Comparison of ENCODE assay signal across 25 mouse cellular contexts in the genomic region with DNA sequence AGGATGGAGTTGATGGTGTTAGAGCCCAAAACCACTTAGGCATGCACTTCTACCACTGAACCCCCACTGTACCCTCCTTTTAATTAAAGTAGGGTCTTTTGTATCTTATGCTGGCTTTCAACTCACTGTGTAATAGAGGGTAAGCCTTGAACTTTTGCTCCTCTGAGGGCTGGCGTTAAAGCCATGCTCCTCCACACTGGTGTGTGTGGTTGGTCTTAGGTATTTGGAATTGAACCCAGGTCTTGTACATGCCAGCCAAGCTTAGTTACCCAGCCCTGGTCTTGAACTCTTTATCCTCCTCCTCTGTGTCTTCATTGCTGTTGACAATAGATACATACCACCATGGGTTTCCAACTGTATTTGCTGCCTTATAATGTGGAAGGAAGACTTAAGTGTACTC. TPM values are rescaled to one million over a fixed set of nuclear protein-coding genes. Genes with fewer than 3 reads are reported as not detected.
DNase-seq lines count a peak whose midpoint lies in the region; ATAC-seq and TF ChIP-seq lines count a peak whose summit lies in the region.
"Had no signal": no experiment of that assay in that cellular context is flagged by ENCODE, and none has a peak within 500 bp of the region (broad histone marks: within the 10 kb centered on the region; RNA-seq: fewer than 3 reads in every experiment).

No protein-coding gene starts in this region.

- no peaks in the 10 kb centered on the region for H3K9me3 ChIP-seq in kidney, embryonic 15.5 days (replicated peaks)
- H3K9me3 ChIP-seq in lung, embryonic 16.5 days (ENCODE audit: control insufficient read depth, low read length), result no peaks in the 10 kb centered on the region
- H3K9me3 ChIP-seq: forebrain, embryonic 10.5 days; forebrain, embryonic 13.5 days; heart, embryonic 10.5 days; heart, embryonic 13.5 days had no signal

- no peak overlapping the region for H3K4me3 ChIP-seq in heart, adult 2 months
- no peak overlapping the region for H3K4me3 ChIP-seq in kidney, embryonic 15.5 days (replicated peaks)
- no peak overlapping the region for H3K4me3 ChIP-seq in lung, embryonic 16.5 days (ENCODE audit: low read length)
- H3K4me3 ChIP-seq in bone marrow macrophage, adult 2 months (ENCODE audit: insufficient read depth, low read length), result no peak overlapping the region
- H3K4me3 ChIP-seq: forebrain, embryonic 10.5 days; forebrain, embryonic 13.5 days; gastrocnemius, adult 2 months; heart, embryonic 10.5 days; heart, embryonic 13.5 days had no signal

- peaks cover 7% of the 10 kb centered on the region for H3K4me1 ChIP-seq in heart, adult 2 months (ENCODE audit: control insufficient read depth, insufficient read depth, low read length)
- peaks cover 43% of the 10 kb centered on the region for H3K4me1 ChIP-seq in kidney, embryonic 15.5 days
- peaks cover 29% of the 10 kb centered on the region for H3K4me1 ChIP-seq in lung, embryonic 16.5 days (replicated peaks; ENCODE audit: control insufficient read depth, insufficient read depth, low read length)
- peaks cover 29% of the 10 kb centered on the region for H3K4me1 ChIP-seq in bone marrow macrophage, adult 2 months (ENCODE audit: control insufficient read depth, insufficient read depth, low read length)

- H3K4me2 ChIP-seq in kidney, embryonic 15.5 days, result no peak overlapping the region
- H3K4me2 ChIP-seq in lung, embryonic 16.5 days (ENCODE audit: low read depth, low read length), result no peak overlapping the region
- H3K4me2 ChIP-seq: forebrain, embryonic 13.5 days; heart, embryonic 13.5 days; hindbrain, embryonic 14.5 days had no signal

- no peak overlapping the region for H3K9ac ChIP-seq in heart, adult 2 months (ENCODE audit: low read depth, low read length)
- no peak overlapping the region for H3K9ac ChIP-seq in kidney, embryonic 15.5 days
- no peak overlapping the region for H3K9ac ChIP-seq in lung, embryonic 16.5 days (ENCODE audit: low read length)
- H3K9ac ChIP-seq: forebrain, embryonic 13.5 days; heart, embryonic 13.5 days; hindbrain, embryonic 14.5 days had no signal

- TF ChIP-seq EP300 in heart, adult 2 months (IDR thresholded peaks at IDR 0.05; ENCODE audit: insufficient read depth, low read depth, low read length), result no peak

- peaks cover 2% of the 10 kb centered on the region; the same call in 1 of the 2 replicates for H3K36me3 ChIP-seq in heart, adult 2 months (ENCODE audit: control insufficient read depth, insufficient read depth, low read length)
- H3K36me3 ChIP-seq in kidney, embryonic 15.5 days, result no peaks in the 10 kb centered on the region
- no peaks in the 10 kb centered on the region for H3K36me3 ChIP-seq in lung, embryonic 16.5 days (ENCODE audit: control insufficient read depth, insufficient read depth, low read length)
- H3K36me3 ChIP-seq: forebrain, embryonic 10.5 days; heart, embryonic 10.5 days; heart, embryonic 13.5 days had no signal

- intact Hi-C loops in heart, adult 2 months (cut with DNase I), result no loop called here

- no peak for ATAC-seq in kidney, embryonic 15.5 days (replicated peaks; ENCODE audit: low FRiP score)
- ATAC-seq in lung, embryonic 16.5 days (ENCODE audit: low read depth), result peak; percentile 1; the same call in 1 of the 2 replicates
- ATAC-seq: activated CD4-positive, CD25-positive, alpha-beta regulatory T cell, adult 4 months; forebrain, embryonic 13.5 days; forebrain, embryonic 16.5 days had no signal

- no peak for TF ChIP-seq CTCF in heart, adult 2 months (IDR thresholded peaks at IDR 0.05)
- no peak for TF ChIP-seq CTCF in bone marrow macrophage, adult 2 months (IDR thresholded peaks at IDR 0.05; ENCODE audit: low read depth, low read length)

- H3K27ac ChIP-seq in heart, adult 2 months, result no peak overlapping the region
- peak overlapping the region; percentile 81; the same call in 1 of the 2 replicates for H3K27ac ChIP-seq in kidney, embryonic 15.5 days
- H3K27ac ChIP-seq in lung, embryonic 16.5 days (ENCODE audit: low read length), result peak overlapping the region; percentile 77
- H3K27ac ChIP-seq in bone marrow macrophage, adult 2 months (ENCODE audit: insufficient read depth, low read depth, low read length), result peak overlapping the region; percentile 47
- H3K27ac ChIP-seq: forebrain, embryonic 10.5 days; forebrain, embryonic 13.5 days; gastrocnemius, adult 2 months; heart, embryonic 10.5 days; heart, embryonic 13.5 days; hindbrain, embryonic 14.5 days had no signal

- peaks cover 3% of the 10 kb centered on the region for H3K79me2 ChIP-seq in heart, adult 2 months (replicated peaks; ENCODE audit: control insufficient read depth, insufficient read depth, low read length)

- 94% methylated on average over 1 of the region's 1 CpGs for WGBS in heart, adult 2 months
- WGBS in kidney, embryonic 15.5 days, result 88% methylated on average over 1 of the region's 1 CpGs
- 87% methylated on average over 1 of the region's 1 CpGs for WGBS in lung, embryonic 16.5 days

- no peak for TF ChIP-seq POLR2A in heart, adult 2 months (IDR thresholded peaks at IDR 0.05; ENCODE audit: insufficient read depth, low read depth, low read length)
- no peak for TF ChIP-seq POLR2A in bone marrow macrophage, adult 2 months (IDR thresholded peaks at IDR 0.05; ENCODE audit: borderline replicate concordance, low read depth, low read length)

- peak; percentile 51 for DNase-seq in heart, adult 11 months
- DNase-seq in heart, adult 2 months, result no peak
- DNase-seq in kidney, postnatal 36 days, result no peak
- DNase-seq in lung, postnatal 25 days (ENCODE audit: low spot score), result no peak
- DNase-seq in frontal cortex, postnatal 14 days (ENCODE audit: low spot score in 2 of 2), result no peak
- DNase-seq: adrenal gland, adult 8-10 months; adrenal gland, postnatal 25 days; cerebellum, adult 18-20 months; cerebellum, adult 9-10 months; cerebellum, postnatal 14 days; gastrocnemius, adult 2 months; gastrocnemius, postnatal 14 days; heart, adult 18-20 months; heart, postnatal 14 days; heart, postnatal 4 days had no signal

- no peaks in the 10 kb centered on the region for H3K27me3 ChIP-seq in heart, adult 2 months (ENCODE audit: control insufficient read depth, insufficient read depth, low read length)
- no peaks in the 10 kb centered on the region for H3K27me3 ChIP-seq in kidney, embryonic 15.5 days
- H3K27me3 ChIP-seq in lung, embryonic 16.5 days (ENCODE audit: control insufficient read depth, insufficient read depth, low read depth, low read length), result no peaks in the 10 kb centered on the region
- H3K27me3 ChIP-seq: forebrain, embryonic 13.5 days; heart, embryonic 13.5 days had no signal

RNA-seq across cellular contexts. Expression of a gene that starts 18.0 kb away (rescaled TPM):
- 10 to 100 TPM; 64.1 to 72.0 TPM for total RNA-seq in heart, adult 2 months (2021)
- polyA plus RNA-seq in heart, adult 2 months (2012; rRNA removed), result 16.8 and 20.0 TPM in 2 replicates
- polyA plus RNA-seq in kidney, embryonic 15.5 days (2015; fragmentation: Nextera tagmentation; extraction: Ambion mirVana), result 46.1 and 49.7 TPM in 2 replicates
- 39.0 and 43.1 TPM in 2 replicates for polyA plus RNA-seq in lung, embryonic 16.5 days (2015; fragmentation: Nextera tagmentation; extraction: Ambion mirVana)
- 51.5 and 58.4 TPM in 2 replicates for polyA plus RNA-seq in bone marrow macrophage, adult 2 months (2012; ENCODE audit: insufficient read depth, insufficient read length, missing spikeins)
